Mouse (Mus musculus): ENCODE results near the gene Nfib.

DNA sequence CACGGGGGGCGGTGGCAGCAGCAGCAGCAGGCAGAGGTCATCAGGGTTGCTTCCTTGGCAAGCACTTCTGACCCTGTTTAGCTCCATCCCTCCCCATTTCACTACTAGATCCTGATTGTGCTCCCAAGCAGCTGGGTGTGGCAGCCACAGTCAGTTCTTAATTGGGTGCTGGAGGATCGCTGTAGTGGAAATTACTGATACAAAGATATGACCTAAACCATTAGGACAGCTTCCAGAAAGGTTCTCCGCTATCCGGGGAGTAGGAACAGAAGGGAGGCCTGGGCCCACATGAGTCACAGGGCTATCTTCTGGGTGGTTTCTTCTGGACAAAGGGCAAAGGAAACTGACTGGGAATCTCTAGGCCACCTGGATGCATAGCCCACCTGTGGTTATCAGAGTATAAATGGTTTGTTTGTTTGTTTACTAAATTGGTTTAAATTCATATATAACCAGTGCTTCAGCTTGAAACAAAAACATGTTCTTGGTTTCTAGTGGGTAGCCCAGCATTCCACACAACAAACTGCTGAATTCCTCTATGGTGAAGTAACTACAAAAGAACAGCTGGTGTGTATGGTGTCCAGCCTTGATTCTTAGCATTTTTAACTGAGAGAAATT, 64.4 kb downstream of the Nfib start:
- TF ChIP-seq POLR2A (IDR thresholded peaks at IDR 0.05; ENCODE audit: borderline replicate concordance, insufficient read depth, low read length) = no peak
- no peak for TF ChIP-seq CTCF (IDR thresholded peaks at IDR 0.05; ENCODE audit: borderline replicate concordance, insufficient read depth, low read depth, low read length)
